Mouse (Mus musculus) ES-E14 (cell line): ENCODE results near the gene Slc35d1.

Source experiments
- HCFC1 ChIP-seq: IDR thresholded peaks from 2 replicates; pipeline ENCODE4 v1.6.1; 2012; ENCODE audit warnings: low read length, inconsistent platforms, borderline replicate concordance; ENCODE audit not compliant: insufficient read depth
- ZC3H11A ChIP-seq: IDR thresholded peaks from 2 replicates; pipeline ENCODE4 v1.6.1; 2012; ENCODE audit warnings: low read depth, mild to moderate bottlenecking, inconsistent platforms, low read length, borderline replicate concordance

DNA sequence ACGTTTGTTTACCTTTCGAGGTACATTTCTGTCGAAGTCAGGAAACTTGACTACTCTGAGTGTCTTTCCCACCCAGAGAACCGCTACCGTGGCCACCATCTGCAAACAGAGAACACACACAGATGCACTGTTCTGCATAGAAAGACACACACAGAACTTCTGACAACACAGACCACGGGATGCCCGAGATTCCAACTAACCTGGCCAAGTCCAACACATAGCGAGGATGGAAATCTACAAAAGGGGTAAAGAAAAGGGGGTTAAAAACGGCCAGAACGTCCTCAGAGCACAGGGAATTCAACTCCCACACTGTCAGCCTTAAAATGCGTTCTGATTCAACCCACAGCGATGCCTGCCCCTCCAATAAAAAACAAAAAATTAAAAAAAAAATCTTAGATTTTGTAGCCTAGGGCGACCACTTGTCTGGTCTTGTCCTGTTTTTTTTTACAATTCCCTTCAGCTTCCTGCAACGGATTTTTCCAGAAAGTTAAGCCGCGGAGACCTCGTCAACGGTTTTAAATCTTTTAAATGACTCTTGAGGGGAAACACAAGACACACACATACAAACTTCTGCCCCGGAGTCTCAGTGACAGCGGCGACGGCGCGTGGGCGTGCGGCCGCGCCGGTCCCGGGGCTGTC lies 986 bp downstream of the Slc35d1 start:
- TF ChIP-seq ZC3H11A (no peak), HCFC1 (no peak)
